Comparison of ENCODE assay signal across 15 mouse cellular contexts in genomic region chr6:18682043-18682442, GRCm38 (mm10).
A peak's percentile ranks its signal among the peaks of the same experiment; 100 is the strongest.
DNase-seq lines count a peak whose midpoint lies in the region; ATAC-seq and TF ChIP-seq lines count a peak whose summit lies in the region.
"Had no signal": no experiment of that assay in that cellular context is flagged by ENCODE, and none has a peak within 500 bp of the region (broad histone marks: within the 10 kb centered on the region; RNA-seq: fewer than 3 reads in every experiment).

No protein-coding gene starts in this region.

- no peak for TF ChIP-seq CTCF in gastrocnemius, adult 2 months (IDR thresholded peaks at IDR 0.05)

- no peak overlapping the region for H3K9ac ChIP-seq in embryonic facial prominence, embryonic 14.5 days (ENCODE audit: low read depth, low read length)
- H3K9ac ChIP-seq: embryonic facial prominence, embryonic 12.5 days; hindbrain, embryonic 15.5 days; midbrain, embryonic 13.5 days had no signal

- no peaks in the 10 kb centered on the region for H3K9me3 ChIP-seq in embryonic facial prominence, embryonic 14.5 days (ENCODE audit: control insufficient read depth, low read length)
- no peaks in the 10 kb centered on the region for H3K9me3 ChIP-seq in embryonic facial prominence, embryonic 10.5 days
- H3K9me3 ChIP-seq: embryonic facial prominence, embryonic 12.5 days; hindbrain, embryonic 15.5 days; midbrain, embryonic 13.5 days had no signal

- peak; percentile 56 for DNase-seq in embryonic facial prominence, embryonic 14.5 days (ENCODE audit: low spot score)
- DNase-seq in embryonic facial prominence, embryonic 10.5 days (ENCODE audit: low spot score) = no peak
- peak; percentile 7 to 24 for DNase-seq in lung, adult 18-20 months
- no peak for DNase-seq in lung, postnatal 14 days
- DNase-seq in layer of hippocampus, adult 11-12 months (ENCODE audit: low spot score) = peak; percentile 78
- peak; percentile 15 for DNase-seq in lung, postnatal 36 days
- DNase-seq in gastrocnemius, adult 2 months = no peak
- DNase-seq in gastrocnemius, postnatal 4 days (ENCODE audit: low spot score in 2 of 2) = no peak
- DNase-seq: B cell, adult 2 months; liver; thymus, adult 18-20 months had no signal

- ATAC-seq in embryonic facial prominence, embryonic 14.5 days (ENCODE audit: low read depth) = peak; percentile 37; the same call in 1 of the 2 replicates
- ATAC-seq: midbrain, embryonic 13.5 days; Patski had no signal

- no peaks in the 10 kb centered on the region for H3K27me3 ChIP-seq in embryonic facial prominence, embryonic 14.5 days (replicated peaks; ENCODE audit: control insufficient read depth, insufficient read depth, low read length)
- H3K27me3 ChIP-seq in embryonic facial prominence, embryonic 10.5 days (replicated peaks; ENCODE audit: low read depth, poor library complexity, severe bottlenecking) = no peaks in the 10 kb centered on the region
- H3K27me3 ChIP-seq: embryonic facial prominence, embryonic 12.5 days; hindbrain, embryonic 15.5 days; midbrain, embryonic 13.5 days had no signal

- no peak overlapping the region for H3K4me3 ChIP-seq in embryonic facial prominence, embryonic 14.5 days (ENCODE audit: low read depth, low read length)
- H3K4me3 ChIP-seq in embryonic facial prominence, embryonic 10.5 days = no peak overlapping the region
- H3K4me3 ChIP-seq in gastrocnemius, adult 2 months = no peak overlapping the region
- H3K4me3 ChIP-seq: embryonic facial prominence, embryonic 12.5 days; hindbrain, embryonic 15.5 days; midbrain, embryonic 13.5 days had no signal

- intact Hi-C loops in gastrocnemius, adult 2 months (cut with DNase I) = no loop called here

- no peak overlapping the region for H3K4me2 ChIP-seq in embryonic facial prominence, embryonic 14.5 days (ENCODE audit: low read depth, low read length)
- H3K4me2 ChIP-seq: embryonic facial prominence, embryonic 12.5 days; hindbrain, embryonic 15.5 days; midbrain, embryonic 13.5 days had no signal

- H3K36me3 ChIP-seq in embryonic facial prominence, embryonic 14.5 days (ENCODE audit: control insufficient read depth, insufficient read depth, low read length) = no peaks in the 10 kb centered on the region
- H3K36me3 ChIP-seq in embryonic facial prominence, embryonic 10.5 days (replicated peaks) = no peaks in the 10 kb centered on the region
- H3K36me3 ChIP-seq: embryonic facial prominence, embryonic 12.5 days; hindbrain, embryonic 15.5 days; midbrain, embryonic 13.5 days had no signal

- H3K4me1 ChIP-seq in embryonic facial prominence, embryonic 14.5 days (ENCODE audit: control insufficient read depth, insufficient read depth, low read length) = no peaks in the 10 kb centered on the region
- no peaks in the 10 kb centered on the region for H3K4me1 ChIP-seq in embryonic facial prominence, embryonic 10.5 days
- H3K4me1 ChIP-seq: embryonic facial prominence, embryonic 12.5 days; hindbrain, embryonic 15.5 days; midbrain, embryonic 13.5 days had no signal

- H3K27ac ChIP-seq in embryonic facial prominence, embryonic 14.5 days (replicated peaks; ENCODE audit: low read depth, low read length) = no peak overlapping the region
- no peak overlapping the region for H3K27ac ChIP-seq in embryonic facial prominence, embryonic 10.5 days (replicated peaks)
- H3K27ac ChIP-seq in gastrocnemius, adult 2 months = no peak overlapping the region
- H3K27ac ChIP-seq: embryonic facial prominence, embryonic 12.5 days; hindbrain, embryonic 15.5 days; midbrain, embryonic 13.5 days had no signal

- WGBS in embryonic facial prominence, embryonic 14.5 days = 43% methylated on average over 6 of the region's 6 CpGs
- 78% methylated on average over 6 of the region's 6 CpGs for WGBS in embryonic facial prominence, embryonic 10.5 days

Comparison
In these comparisons a context has a peak if more than half of its experiments do, and no peak if none do; other contexts are left out.
1. DNase-seq: peak in embryonic facial prominence, embryonic 14.5 days (single experiment), lung, adult 18-20 months (2 of 2), layer of hippocampus, adult 11-12 months (single experiment) and lung, postnatal 36 days (single experiment); none in embryonic facial prominence, embryonic 10.5 days (single experiment), lung, postnatal 14 days (single experiment), gastrocnemius, adult 2 months (single experiment) and gastrocnemius, postnatal 4 days (0 of 2).